Mouse (Mus musculus) liver, adult 2 months (tissue): ENCODE measurements around the gene Ypel1.

Experiments
- CTCF ChIP-seq: fragments of 200-500 bp; IDR thresholded peaks from 2 replicates; pipeline ENCODE4 v1.5.1; 2011; ENCODE audit warnings: low read depth, low read length, control low read depth
- POLR2A ChIP-seq: fragments of 200-500 bp; IDR thresholded peaks from 2 replicates; pipeline ENCODE4 v1.6.1; 2011; ENCODE audit warnings: low read length, control low read depth; ENCODE audit not compliant: insufficient read depth; ENCODE audit errors: extremely low read depth

DNA sequence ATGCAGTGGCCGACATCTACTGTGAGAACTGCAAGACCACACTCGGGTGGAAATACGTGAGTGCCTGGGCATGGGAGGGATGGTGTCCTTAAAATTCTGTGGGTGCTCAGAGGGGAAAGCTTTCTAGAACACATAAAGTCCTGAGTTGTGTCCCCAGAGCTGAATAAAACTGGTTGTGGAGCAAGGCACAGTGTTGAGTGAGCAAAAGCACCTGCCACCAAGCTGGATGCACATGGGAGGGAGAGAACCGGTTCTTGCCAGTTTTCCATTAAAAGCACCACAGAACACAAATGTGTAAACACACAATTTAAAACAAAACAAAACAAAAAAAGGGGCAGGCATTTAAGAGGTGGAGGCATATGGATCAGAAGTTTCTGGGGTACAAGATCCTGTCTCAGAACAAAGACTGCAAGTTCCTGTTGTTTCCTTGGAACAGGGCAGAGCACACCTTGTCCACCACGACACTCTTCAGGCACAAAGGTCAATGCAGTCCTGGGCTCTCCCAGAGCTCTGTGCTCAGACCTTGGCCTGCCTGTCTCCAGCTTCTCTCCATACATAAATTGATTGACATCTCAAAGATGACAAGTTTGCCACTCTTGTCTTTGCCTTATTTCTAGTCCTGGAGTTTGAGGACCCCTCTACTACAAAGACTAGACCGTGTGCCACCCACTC lies 12.8 kb downstream of the Ypel1 start:
- TF ChIP-seq POLR2A (no peak), CTCF (no peak)
